Mouse (Mus musculus): ENCODE measurements around the gene Scn1b.

DNA sequence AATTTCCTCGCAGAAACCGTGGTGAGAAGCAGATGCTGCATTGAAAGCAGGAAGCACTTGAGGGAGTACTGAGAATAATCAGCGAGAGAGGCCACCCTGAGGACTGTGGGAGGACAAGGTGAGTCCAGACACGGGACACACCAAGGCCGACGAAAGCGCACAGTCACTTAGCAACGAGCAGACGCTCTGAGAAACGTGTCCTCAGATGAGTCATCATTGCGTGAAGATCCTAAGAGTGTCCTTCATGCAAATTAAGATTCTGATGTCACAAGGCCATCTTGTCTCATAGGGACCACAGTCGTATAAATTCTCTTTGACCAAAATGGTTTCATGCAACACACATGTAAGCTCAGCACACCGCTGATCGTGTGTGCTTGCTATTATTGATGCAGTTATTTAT, 26.0 kb downstream of the Scn1b start:
- TF ChIP-seq CTCF (IDR thresholded peaks at IDR 0.05; ENCODE audit: insufficient read depth, low read depth, low read length) = no peak
- TF ChIP-seq POLR2A (IDR thresholded peaks at IDR 0.05; ENCODE audit: insufficient read depth, low read depth, low read length) = no peak

Measured in olfactory bulb, adult 2 months (tissue).